Mouse (Mus musculus): ENCODE results near the gene Gprc5b. TPM values are rescaled to one million over a fixed set of nuclear protein-coding genes. Genes with fewer than 3 reads are reported as not detected.

The Gprc5b gene
- polyA plus RNA-seq, 1 experiment, result 10.9 TPM

GRCm38 (mm10) chr7:118959209-118959608, 35.8 kb downstream of the Gprc5b start:
- H3K4me1 ChIP-seq (ENCODE audit: control insufficient read depth, insufficient read depth, low read length), result no peaks in the 10 kb centered on the region; the same call in 1 of the 2 replicates
- no peak overlapping the region for H3K27ac ChIP-seq (ENCODE audit: insufficient read depth, low read length)
- TF ChIP-seq CTCF (IDR thresholded peaks at IDR 0.05; ENCODE audit: borderline replicate concordance, insufficient read depth, low read length) (no peak), POLR2A (IDR thresholded peaks at IDR 0.05; ENCODE audit: low read depth, low read length) (no peak)
- H3K4me3 ChIP-seq (ENCODE audit: insufficient read depth, low read length), result no peak overlapping the region

GRCm38 (mm10) chr7:118956616-118957246, 38.3 kb downstream of the Gprc5b start:
- TF ChIP-seq CTCF (IDR thresholded peaks at IDR 0.05; ENCODE audit: borderline replicate concordance, insufficient read depth, low read length), result no peak
- TF ChIP-seq POLR2A (IDR thresholded peaks at IDR 0.05; ENCODE audit: low read depth, low read length), result no peak

GRCm38 (mm10) chr7:118954968-118955367, 40.0 kb downstream of the Gprc5b start:
- TF ChIP-seq CTCF (IDR thresholded peaks at IDR 0.05; ENCODE audit: borderline replicate concordance, insufficient read depth, low read length), result no peak
- TF ChIP-seq POLR2A (IDR thresholded peaks at IDR 0.05; ENCODE audit: low read depth, low read length), result no peak
- Histone ChIP-seq H3K4me3 (ENCODE audit: insufficient read depth, low read length) (no peak overlapping the region), H3K27ac (ENCODE audit: insufficient read depth, low read length) (no peak overlapping the region), H3K4me1 (ENCODE audit: control insufficient read depth, insufficient read depth, low read length) (peaks cover 3% of the 10 kb centered on the region)

More at GRCm38 (mm10) chr7:118956616-118957246, 38.3 kb downstream of the Gprc5b start:
- Histone ChIP-seq H3K27ac (ENCODE audit: insufficient read depth, low read length) (no peak overlapping the region), H3K4me3 (ENCODE audit: insufficient read depth, low read length) (no peak overlapping the region), H3K4me1 (ENCODE audit: control insufficient read depth, insufficient read depth, low read length) (no peaks in the 10 kb centered on the region; the same call in 1 of the 2 replicates)

DNA sequence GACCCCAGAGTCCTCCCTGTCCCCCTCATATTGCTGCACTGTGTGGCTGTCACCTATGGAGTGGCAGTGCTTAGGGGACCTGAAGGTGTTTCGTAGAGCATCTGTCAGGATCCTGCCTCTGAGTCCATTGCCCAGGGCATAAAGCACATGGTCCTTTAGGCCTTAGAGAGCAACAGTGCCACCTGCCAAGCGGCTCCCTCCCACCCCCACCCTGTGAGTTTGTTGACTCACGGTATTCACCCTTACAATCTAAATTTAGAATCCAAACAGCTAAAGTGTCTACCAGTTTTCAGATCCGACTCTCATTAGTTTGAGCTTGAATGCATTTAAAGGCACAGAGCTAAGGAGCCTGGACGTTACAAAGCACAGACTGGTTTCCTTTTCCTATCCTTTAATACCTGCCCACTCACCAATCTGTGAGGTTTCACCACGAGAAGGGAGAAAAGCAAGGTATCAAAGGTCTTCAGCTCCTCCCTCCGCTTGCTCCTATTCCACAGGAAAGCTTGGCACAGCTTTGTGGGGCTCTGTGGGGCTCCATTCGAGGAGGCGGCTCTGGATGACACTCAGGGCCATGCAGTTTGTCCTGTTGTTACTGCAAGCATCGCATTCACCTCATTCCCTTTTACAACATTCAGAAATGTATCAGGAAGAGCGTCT, 41.3 kb downstream of the Gprc5b start:
- TF ChIP-seq POLR2A (IDR thresholded peaks at IDR 0.05; ENCODE audit: low read depth, low read length), result no peak
- no peak for TF ChIP-seq CTCF (IDR thresholded peaks at IDR 0.05; ENCODE audit: borderline replicate concordance, insufficient read depth, low read length)
- Histone ChIP-seq H3K4me3 (ENCODE audit: insufficient read depth, low read length) (no peak overlapping the region), H3K27ac (ENCODE audit: insufficient read depth, low read length) (no peak overlapping the region), H3K4me1 (ENCODE audit: control insufficient read depth, insufficient read depth, low read length) (peaks cover 4% of the 10 kb centered on the region; the same call in 1 of the 2 replicates)

GRCm38 (mm10) chr7:118949749-118950148, 45.3 kb downstream of the Gprc5b start:
- TF ChIP-seq POLR2A (IDR thresholded peaks at IDR 0.05; ENCODE audit: low read depth, low read length) (no peak), CTCF (IDR thresholded peaks at IDR 0.05; ENCODE audit: borderline replicate concordance, insufficient read depth, low read length) (no peak)
- Histone ChIP-seq H3K27ac (ENCODE audit: insufficient read depth, low read length) (no peak overlapping the region), H3K4me1 (ENCODE audit: control insufficient read depth, insufficient read depth, low read length) (peaks cover 4% of the 10 kb centered on the region; the same call in 1 of the 2 replicates), H3K4me3 (ENCODE audit: insufficient read depth, low read length) (no peak overlapping the region)

DNA sequence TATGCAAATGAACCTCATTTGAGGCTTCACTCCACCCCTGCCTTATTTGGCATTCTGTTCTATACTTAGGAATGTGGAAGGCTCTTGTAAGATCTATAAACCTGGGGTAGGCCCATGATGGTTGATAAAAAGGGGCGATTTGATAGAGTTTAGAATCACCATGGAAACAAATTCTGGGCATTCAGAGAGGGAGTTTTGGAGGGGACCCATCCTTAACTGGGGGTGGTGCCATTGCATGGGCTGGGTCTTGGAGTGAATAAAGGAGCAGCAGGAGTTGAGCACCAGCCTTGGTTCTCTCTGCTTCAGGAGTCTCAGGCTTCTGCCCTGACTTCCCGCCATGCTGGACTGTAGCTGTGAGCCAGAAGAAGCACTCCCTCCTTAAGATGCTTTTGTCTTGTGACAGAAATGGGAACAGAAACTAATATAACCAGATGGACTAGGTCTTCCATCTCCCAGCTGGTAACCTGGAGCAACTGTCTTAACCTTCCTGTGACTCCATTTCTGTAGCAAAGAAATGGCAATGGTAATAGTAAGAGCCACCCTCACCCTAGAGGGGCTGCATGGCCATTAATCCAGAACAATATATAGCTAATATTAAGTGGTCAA, 46.2 kb downstream of the Gprc5b start:
- TF ChIP-seq CTCF (IDR thresholded peaks at IDR 0.05; ENCODE audit: borderline replicate concordance, insufficient read depth, low read length), result no peak
- no peak for TF ChIP-seq POLR2A (IDR thresholded peaks at IDR 0.05; ENCODE audit: low read depth, low read length)
- Histone ChIP-seq H3K4me3 (ENCODE audit: insufficient read depth, low read length) (no peak overlapping the region), H3K27ac (ENCODE audit: insufficient read depth, low read length) (no peak overlapping the region), H3K4me1 (ENCODE audit: control insufficient read depth, insufficient read depth, low read length) (peaks cover 4% of the 10 kb centered on the region; the same call in 1 of the 2 replicates)

DNA sequence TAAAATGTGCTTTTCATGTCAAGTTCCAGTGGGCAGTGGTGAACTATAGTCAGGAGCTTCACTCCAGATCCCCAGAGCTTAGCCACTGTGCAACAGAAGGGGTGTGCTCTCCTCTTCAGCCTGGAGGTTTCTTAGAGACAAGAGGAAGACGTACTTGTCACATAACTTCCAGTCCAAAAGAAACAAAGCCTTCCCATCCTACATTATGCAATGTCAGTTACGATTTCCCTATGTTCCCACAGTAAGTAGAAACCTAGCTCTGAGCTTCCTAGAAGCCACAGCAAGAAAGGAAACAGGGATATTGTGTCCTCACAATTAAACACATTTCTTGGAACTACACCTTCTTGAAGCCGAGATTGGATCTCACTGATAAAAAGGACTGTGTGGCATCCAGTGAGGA, 47.8 kb downstream of the Gprc5b start:
- Histone ChIP-seq H3K27ac (ENCODE audit: insufficient read depth, low read length) (no peak overlapping the region), H3K4me3 (ENCODE audit: insufficient read depth, low read length) (no peak overlapping the region)
- TF ChIP-seq CTCF (IDR thresholded peaks at IDR 0.05; ENCODE audit: borderline replicate concordance, insufficient read depth, low read length) (no peak), POLR2A (IDR thresholded peaks at IDR 0.05; ENCODE audit: low read depth, low read length) (no peak)

GRCm38 (mm10) chr7:118944884-118945283, 50.1 kb downstream of the Gprc5b start:
- Histone ChIP-seq H3K4me1 (ENCODE audit: control insufficient read depth, insufficient read depth, low read length) (0 out of 2 replicates have a peak, but pooled peaks cover under 1% of the 10 kb centered on the region), H3K27ac (ENCODE audit: insufficient read depth, low read length) (no peak overlapping the region), H3K4me3 (ENCODE audit: insufficient read depth, low read length) (no peak overlapping the region)
- no peak for TF ChIP-seq CTCF (IDR thresholded peaks at IDR 0.05; ENCODE audit: borderline replicate concordance, insufficient read depth, low read length)
- TF ChIP-seq POLR2A (IDR thresholded peaks at IDR 0.05; ENCODE audit: low read depth, low read length), result no peak

More for the DNA sequence above, 47.8 kb downstream of the Gprc5b start:
- peaks cover 4% of the 10 kb centered on the region; the same call in 1 of the 2 replicates for H3K4me1 ChIP-seq (ENCODE audit: control insufficient read depth, insufficient read depth, low read length)

GRCm38 (mm10) chr7:118943170-118943569, 51.8 kb downstream of the Gprc5b start:
- no peaks in the 10 kb centered on the region for H3K4me1 ChIP-seq (ENCODE audit: control insufficient read depth, insufficient read depth, low read length)
- H3K27ac ChIP-seq (ENCODE audit: insufficient read depth, low read length), result no peak overlapping the region
- no peak overlapping the region for H3K4me3 ChIP-seq (ENCODE audit: insufficient read depth, low read length)
- TF ChIP-seq POLR2A (IDR thresholded peaks at IDR 0.05; ENCODE audit: low read depth, low read length) (no peak), CTCF (IDR thresholded peaks at IDR 0.05; ENCODE audit: borderline replicate concordance, insufficient read depth, low read length) (no peak)

- Histone ChIP-seq H3K27ac (ENCODE audit: insufficient read depth, low read length) (no peak overlapping the region), H3K4me3 (ENCODE audit: insufficient read depth, low read length) (no peak overlapping the region), H3K4me1 (ENCODE audit: control insufficient read depth, insufficient read depth, low read length) (no peaks in the 10 kb centered on the region)
- TF ChIP-seq CTCF (IDR thresholded peaks at IDR 0.05; ENCODE audit: borderline replicate concordance, insufficient read depth, low read length) (no peak), POLR2A (IDR thresholded peaks at IDR 0.05; ENCODE audit: low read depth, low read length) (no peak)
Observed at GRCm38 (mm10) chr7:118942297-118942696, 52.7 kb downstream of the Gprc5b start.

All from embryonic fibroblast, embryonic 13.5 days (primary cell).